Mouse (Mus musculus): ENCODE measurements around the gene Anapc7. TPM values are rescaled to one million over a fixed set of nuclear protein-coding genes. Genes with fewer than 3 reads are reported as not detected.
"Not testable (repeated sequence)": the region's sequence is repeated elsewhere in the genome, so short reads cannot be mapped to it uniquely, and the experiment has no call there.

Gene Anapc7
- total RNA-seq, 1 experiment: 51.8 TPM

DNA sequence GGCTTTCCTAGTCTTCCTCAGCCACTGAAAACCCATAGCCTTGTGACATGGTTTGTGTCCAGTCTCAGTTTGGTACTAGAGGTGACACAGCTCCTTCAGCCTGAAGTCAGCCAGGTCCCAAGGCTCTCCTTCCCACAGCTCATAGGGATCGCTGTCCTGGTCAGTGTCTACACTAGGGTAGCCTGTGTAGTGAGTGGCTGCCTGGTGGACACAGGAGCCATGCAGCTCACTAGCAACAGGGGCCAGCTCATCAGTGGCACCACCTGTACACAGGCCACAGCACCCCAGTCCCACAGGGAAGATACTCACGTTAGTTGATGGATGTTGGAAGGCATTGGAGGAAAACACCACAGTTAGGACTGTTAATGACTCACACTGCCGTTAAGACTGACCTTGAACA, 34.1 kb downstream of the Anapc7 start:
- Histone ChIP-seq H3K27ac (ENCODE audit: insufficient read depth, low read depth, low read length, poor library complexity, severe bottlenecking) (peak overlapping the region; percentile 75; the same call in 1 of the 2 replicates), H3K36me3 (ENCODE audit: control insufficient read depth, insufficient read depth, low read length, poor library complexity, severe bottlenecking) (peaks cover 66% of the 10 kb centered on the region), H3K4me1 (ENCODE audit: control insufficient read depth in 2 of 2, insufficient read depth in 2 of 2, low read length in 2 of 2, poor library complexity in 1 of 2) (peaks cover 17 to 32% of the 10 kb centered on the region in 2 experiments), H3K4me3 (ENCODE audit: insufficient read depth in 1 of 2, low read depth in 1 of 2, low read length in 2 of 2, poor library complexity in 1 of 2, severe bottlenecking in 1 of 2) (no peak overlapping the region), H3K9ac (ENCODE audit: insufficient read depth, low read depth, low read length, poor library complexity, severe bottlenecking) (no peak overlapping the region), H3K9me3 (ENCODE audit: control insufficient read depth, insufficient read depth, low read depth, low read length) (no peaks in the 10 kb centered on the region)
- TF ChIP-seq CHD2 (IDR thresholded peaks at IDR 0.05; ENCODE audit: low read depth, low read length): no peak
- TF ChIP-seq ZNF384 (IDR thresholded peaks at IDR 0.05; ENCODE audit: low read depth, low read length): no peak
- in situ Hi-C loops (cut with MboI; ENCODE audit: low sequenced_read_pairs in 2 of 2, unreplicated experiment in 2 of 2): loop anchor here in 1 of 2 experiments (25.0 kb wide), 1 partner anchor 1957 kb away; no protein-coding TSS in a partner anchor
- DNase-seq (ENCODE audit: low read depth, low spot score): no peak

DNA sequence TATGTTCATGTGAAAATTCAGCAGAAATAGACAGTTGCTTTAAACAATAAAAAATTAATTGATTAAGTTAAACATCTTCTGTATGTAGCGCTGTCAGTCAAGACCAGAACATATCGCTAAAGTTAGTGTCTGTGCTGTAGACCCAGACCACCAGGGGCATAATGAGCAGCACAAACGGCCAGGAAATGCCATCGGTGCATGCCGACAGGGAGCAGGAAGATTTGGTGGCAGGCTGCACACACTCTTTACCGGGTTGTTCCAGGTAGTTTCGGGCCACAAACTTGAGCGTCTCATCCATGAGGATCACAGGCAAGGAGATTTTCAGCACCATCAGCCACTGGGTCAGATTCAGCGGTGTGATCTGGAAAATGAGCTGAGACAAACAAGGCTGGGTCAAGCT, 35.6 kb downstream of the Anapc7 start:
- peaks cover 11 to 25% of the 10 kb centered on the region in 2 experiments for H3K4me1 ChIP-seq (ENCODE audit: control insufficient read depth in 2 of 2, insufficient read depth in 2 of 2, low read length in 2 of 2, poor library complexity in 1 of 2)
- H3K27ac ChIP-seq (ENCODE audit: insufficient read depth, low read depth, low read length, poor library complexity, severe bottlenecking); H3K4me3 ChIP-seq (ENCODE audit: insufficient read depth in 1 of 2, low read depth in 1 of 2, low read length in 2 of 2, poor library complexity in 1 of 2, severe bottlenecking in 1 of 2); DNase-seq (ENCODE audit: low read depth, low spot score); H3K9ac ChIP-seq (ENCODE audit: insufficient read depth, low read depth, low read length, poor library complexity, severe bottlenecking); H3K9me3 ChIP-seq (ENCODE audit: control insufficient read depth, insufficient read depth, low read depth, low read length): not testable (repeated sequence)
- in situ Hi-C loops (cut with MboI; ENCODE audit: low sequenced_read_pairs in 2 of 2, unreplicated experiment in 2 of 2): loop anchor here in 1 of 2 experiments (25.0 kb wide), 1 partner anchor 1955 kb away; no protein-coding TSS in a partner anchor
- peaks cover 72% of the 10 kb centered on the region for H3K36me3 ChIP-seq (ENCODE audit: control insufficient read depth, insufficient read depth, low read length, poor library complexity, severe bottlenecking)

DNA sequence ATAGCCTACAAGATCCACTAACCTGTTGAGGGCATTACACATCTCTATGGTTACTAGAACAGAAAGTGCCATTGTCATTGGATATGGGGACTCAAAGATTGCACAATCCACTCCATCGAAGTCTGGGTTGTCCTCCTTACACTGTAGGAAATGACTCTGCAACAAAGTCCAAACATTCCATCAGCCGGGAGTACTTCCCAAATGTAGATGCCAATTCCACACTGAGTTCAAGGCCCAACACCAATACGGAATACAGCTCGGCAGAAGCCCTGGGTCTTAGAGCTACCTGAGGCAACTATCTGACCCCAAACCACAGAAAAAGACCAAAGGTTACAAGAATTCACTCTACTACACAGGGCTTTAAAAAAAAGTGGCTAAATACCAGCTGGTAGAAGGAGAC, 36.6 kb downstream of the Anapc7 start:
- Histone ChIP-seq H3K4me1 (ENCODE audit: control insufficient read depth in 2 of 2, insufficient read depth in 2 of 2, low read length in 2 of 2, poor library complexity in 1 of 2) (peaks cover 6 to 19% of the 10 kb centered on the region in 2 experiments), H3K27ac (ENCODE audit: insufficient read depth, low read depth, low read length, poor library complexity, severe bottlenecking) (no peak overlapping the region), H3K36me3 (ENCODE audit: control insufficient read depth, insufficient read depth, low read length, poor library complexity, severe bottlenecking) (peaks cover 75% of the 10 kb centered on the region), H3K9me3 (ENCODE audit: control insufficient read depth, insufficient read depth, low read depth, low read length) (no peaks in the 10 kb centered on the region), H3K4me3 (ENCODE audit: insufficient read depth in 1 of 2, low read depth in 1 of 2, low read length in 2 of 2, poor library complexity in 1 of 2, severe bottlenecking in 1 of 2) (no peak overlapping the region), H3K9ac (ENCODE audit: insufficient read depth, low read depth, low read length, poor library complexity, severe bottlenecking) (no peak overlapping the region)
- in situ Hi-C loops (cut with MboI; ENCODE audit: low sequenced_read_pairs in 2 of 2, unreplicated experiment in 2 of 2): loop anchor here in 1 of 2 experiments (25.0 kb wide), 1 partner anchor 1954 kb away; no protein-coding TSS in a partner anchor
- DNase-seq (ENCODE audit: low read depth, low spot score): no peak
- no peak for TF ChIP-seq HCFC1 (IDR thresholded peaks at IDR 0.05; ENCODE audit: borderline replicate concordance, insufficient read depth, low read length)
- no peak for TF ChIP-seq ZC3H11A (IDR thresholded peaks at IDR 0.05; ENCODE audit: borderline replicate concordance, low read depth, low read length)
- no peak for TF ChIP-seq CHD2 (IDR thresholded peaks at IDR 0.05; ENCODE audit: low read depth, low read length)
- no peak for TF ChIP-seq MAFK (IDR thresholded peaks at IDR 0.05; ENCODE audit: insufficient read depth, low read depth, low read length)
- no peak for TF ChIP-seq ZNF384 (IDR thresholded peaks at IDR 0.05; ENCODE audit: low read depth, low read length)

DNA sequence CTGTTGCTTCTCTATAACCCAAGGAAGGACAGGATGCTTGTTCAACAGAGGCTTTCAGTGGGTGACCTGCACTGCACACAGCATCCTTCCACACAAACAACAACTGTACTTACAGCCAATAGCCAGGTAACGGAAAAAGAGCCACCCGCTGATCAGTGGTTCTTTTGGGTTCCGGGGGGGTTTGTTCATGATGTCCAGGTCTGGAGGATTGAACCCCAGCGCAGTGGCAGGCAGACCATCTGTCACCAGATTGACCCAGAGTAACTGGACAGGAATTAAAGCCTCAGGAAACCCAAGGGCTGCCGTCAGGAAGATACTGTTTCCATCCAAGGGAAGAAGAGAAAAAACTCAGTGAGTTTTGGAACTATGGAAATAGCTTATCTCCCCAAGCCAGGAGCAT, 37.8 kb downstream of the Anapc7 start:
- TF ChIP-seq ZNF384 (IDR thresholded peaks at IDR 0.05; ENCODE audit: low read depth, low read length): no peak
- no peak for TF ChIP-seq MAFK (IDR thresholded peaks at IDR 0.05; ENCODE audit: insufficient read depth, low read depth, low read length)
- TF ChIP-seq HCFC1 (IDR thresholded peaks at IDR 0.05; ENCODE audit: borderline replicate concordance, insufficient read depth, low read length): no peak
- no peak for TF ChIP-seq ZC3H11A (IDR thresholded peaks at IDR 0.05; ENCODE audit: borderline replicate concordance, low read depth, low read length)
- no peak for TF ChIP-seq CHD2 (IDR thresholded peaks at IDR 0.05; ENCODE audit: low read depth, low read length)
- in situ Hi-C loops (cut with MboI; ENCODE audit: low sequenced_read_pairs in 2 of 2, unreplicated experiment in 2 of 2): loop anchor here in 1 of 2 experiments (25.0 kb wide), 1 partner anchor 1953 kb away; no protein-coding TSS in a partner anchor

DNA sequence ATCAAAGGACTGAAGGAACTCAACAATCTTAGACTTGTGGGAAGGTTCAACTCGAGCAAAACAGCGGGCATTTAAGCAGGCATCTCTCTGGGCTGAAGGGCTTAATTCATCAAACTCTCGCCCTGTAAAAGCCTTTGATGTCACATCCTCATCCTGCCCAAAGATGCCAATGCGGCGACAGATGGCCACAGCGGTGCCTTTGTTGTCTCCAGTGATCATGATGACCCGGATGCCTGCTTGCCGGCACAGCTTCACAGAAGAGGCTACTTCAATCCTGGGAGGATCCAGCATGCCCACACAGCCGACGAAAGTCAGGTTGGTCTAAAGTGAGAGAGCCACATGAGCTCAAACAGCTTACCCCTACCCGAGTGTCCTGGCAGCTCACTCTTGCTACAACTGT, 39.2 kb downstream of the Anapc7 start:
- H3K4me3 ChIP-seq (ENCODE audit: insufficient read depth in 1 of 2, low read depth in 1 of 2, low read length in 2 of 2, poor library complexity in 1 of 2, severe bottlenecking in 1 of 2): no peak overlapping the region
- H3K4me1 ChIP-seq (ENCODE audit: control insufficient read depth in 2 of 2, insufficient read depth in 2 of 2, low read length in 2 of 2, poor library complexity in 1 of 2): peaks cover 1 to 5% of the 10 kb centered on the region in 2 experiments; a peak in 2 of 4 replicates
- H3K9me3 ChIP-seq (ENCODE audit: control insufficient read depth, insufficient read depth, low read depth, low read length): no peaks in the 10 kb centered on the region
- in situ Hi-C loops (cut with MboI; ENCODE audit: low sequenced_read_pairs in 2 of 2, unreplicated experiment in 2 of 2): loop anchor here in 1 of 2 experiments (25.0 kb wide), 1 partner anchor 1952 kb away; no protein-coding TSS in a partner anchor
- TF ChIP-seq CHD2 (IDR thresholded peaks at IDR 0.05; ENCODE audit: low read depth, low read length): no peak
- TF ChIP-seq ZNF384 (IDR thresholded peaks at IDR 0.05; ENCODE audit: low read depth, low read length): no peak
- no peak for TF ChIP-seq MAFK (IDR thresholded peaks at IDR 0.05; ENCODE audit: insufficient read depth, low read depth, low read length)
- no peak for TF ChIP-seq ZC3H11A (IDR thresholded peaks at IDR 0.05; ENCODE audit: borderline replicate concordance, low read depth, low read length)
- TF ChIP-seq HCFC1 (IDR thresholded peaks at IDR 0.05; ENCODE audit: borderline replicate concordance, insufficient read depth, low read length): no peak
- H3K27ac ChIP-seq (ENCODE audit: insufficient read depth, low read depth, low read length, poor library complexity, severe bottlenecking): no peak overlapping the region
- DNase-seq (ENCODE audit: low read depth, low spot score): no peak
- H3K9ac ChIP-seq (ENCODE audit: insufficient read depth, low read depth, low read length, poor library complexity, severe bottlenecking): no peak overlapping the region
- peaks cover 79% of the 10 kb centered on the region for H3K36me3 ChIP-seq (ENCODE audit: control insufficient read depth, insufficient read depth, low read length, poor library complexity, severe bottlenecking)

More for the DNA sequence above, 37.8 kb downstream of the Anapc7 start:
- Histone ChIP-seq H3K4me3 (ENCODE audit: insufficient read depth in 1 of 2, low read depth in 1 of 2, low read length in 2 of 2, poor library complexity in 1 of 2, severe bottlenecking in 1 of 2) (no peak overlapping the region), H3K36me3 (ENCODE audit: control insufficient read depth, insufficient read depth, low read length, poor library complexity, severe bottlenecking) (peaks cover 80% of the 10 kb centered on the region), H3K9ac (ENCODE audit: insufficient read depth, low read depth, low read length, poor library complexity, severe bottlenecking) (no peak overlapping the region), H3K4me1 (ENCODE audit: control insufficient read depth in 2 of 2, insufficient read depth in 2 of 2, low read length in 2 of 2, poor library complexity in 1 of 2) (peaks cover 3 to 18% of the 10 kb centered on the region in 2 experiments), H3K27ac (ENCODE audit: insufficient read depth, low read depth, low read length, poor library complexity, severe bottlenecking) (no peak overlapping the region), H3K9me3 (ENCODE audit: control insufficient read depth, insufficient read depth, low read depth, low read length) (no peaks in the 10 kb centered on the region)
- DNase-seq (ENCODE audit: low read depth, low spot score): no peak
